Mouse (Mus musculus): ENCODE results near the gene Olfr1269. TPM values are rescaled to one million over a fixed set of nuclear protein-coding genes. Genes with fewer than 3 reads are reported as not detected.

The Olfr1269 gene
- not detected in 2 replicates for polyA plus RNA-seq (2015; fragmentation: Nextera tagmentation; extraction: Ambion mirVana)

GRCm38 (mm10) chr2:90121312-90121711 lies at the start of gene Olfr1269:
Olfr1269 (minus strand) TSS chr2:90121412.
- Histone ChIP-seq H3K27me3 (no peaks in the 10 kb centered on the region), H3K27ac (replicated peaks) (no peak within 1 kb of the TSS), H3K36me3 (no peaks in the 10 kb centered on the region), H3K4me2 (no peak within 1 kb of the TSS), H3K4me1 (replicated peaks) (no peaks in the 10 kb centered on the region), H3K4me3 (no peak within 1 kb of the TSS), H3K9ac (no peak within 1 kb of the TSS), H3K9me3 (no peaks in the 10 kb centered on the region)
- 86% methylated on average over 1 of the region's 1 CpGs for WGBS
- no peak for ATAC-seq (ENCODE audit: low read depth)

- ATAC-seq (ENCODE audit: low read depth): no peak
- no peaks in the 10 kb centered on the region for H3K36me3 ChIP-seq
- H3K4me2 ChIP-seq: no peak overlapping the region
- no peaks in the 10 kb centered on the region for H3K4me1 ChIP-seq (replicated peaks)
- no peak overlapping the region for H3K9ac ChIP-seq
- no peak overlapping the region for H3K27ac ChIP-seq (replicated peaks)
- 92% methylated on average over 9 of the region's 9 CpGs for WGBS
- no peaks in the 10 kb centered on the region for H3K9me3 ChIP-seq
- no peaks in the 10 kb centered on the region for H3K27me3 ChIP-seq
- H3K4me3 ChIP-seq: no peak overlapping the region
These were observed 32.7 kb upstream of the Olfr1269 start for GRCm38 (mm10) chr2:90153916-90154315.

DNA sequence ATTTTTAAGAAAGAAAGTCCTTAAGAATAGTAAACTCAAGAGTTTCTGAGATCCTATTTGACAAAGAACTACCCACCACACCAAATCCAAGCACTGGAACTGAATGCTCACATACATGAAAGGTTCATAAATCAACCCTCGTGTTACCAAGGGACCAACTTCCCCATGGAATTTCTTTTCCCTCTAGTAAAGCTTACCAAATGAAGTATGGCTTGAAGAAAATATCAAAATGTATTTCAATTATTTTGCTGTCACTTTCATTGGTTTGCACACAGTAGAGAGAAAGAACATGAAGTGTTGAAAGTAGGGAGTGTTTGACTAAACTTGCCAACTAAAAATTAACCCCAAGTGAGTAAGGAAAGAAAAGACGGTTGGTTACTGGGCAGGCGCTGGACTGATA lies 31.8 kb upstream of the Olfr1269 start, which contains the start of gene Olfr1270:
Gene Olfr1270 (minus strand): TSS at position 101 of the 400 bp plus-strand sequence.
- H3K4me3 ChIP-seq: no peak within 1 kb of the TSS
- no peak for ATAC-seq (ENCODE audit: low read depth)
- H3K4me1 ChIP-seq (replicated peaks): no peaks in the 10 kb centered on the region
- 86% methylated on average over 3 of the region's 3 CpGs for WGBS
- H3K27me3 ChIP-seq: no peaks in the 10 kb centered on the region
- H3K36me3 ChIP-seq: no peaks in the 10 kb centered on the region
- no peak within 1 kb of the TSS for H3K9ac ChIP-seq
- H3K27ac ChIP-seq (replicated peaks): no peak within 1 kb of the TSS
- H3K4me2 ChIP-seq: no peak within 1 kb of the TSS
- no peaks in the 10 kb centered on the region for H3K9me3 ChIP-seq

GRCm38 (mm10) chr2:90142196-90142595 lies 21.0 kb upstream of the Olfr1269 start, which contains the start of gene Olfr32:
Olfr32 (minus strand) TSS chr2:90142296.
- Histone ChIP-seq H3K4me1 (replicated peaks) (no peaks in the 10 kb centered on the region), H3K27me3 (no peaks in the 10 kb centered on the region), H3K4me2 (no peak within 1 kb of the TSS), H3K9ac (no peak within 1 kb of the TSS), H3K36me3 (no peaks in the 10 kb centered on the region), H3K4me3 (no peak within 1 kb of the TSS), H3K27ac (replicated peaks) (no peak within 1 kb of the TSS), H3K9me3 (no peaks in the 10 kb centered on the region)
- ATAC-seq (ENCODE audit: low read depth): no peak

- 85% methylated on average over 2 of the region's 2 CpGs for WGBS
- Histone ChIP-seq H3K4me2 (no peak overlapping the region), H3K9ac (no peak overlapping the region), H3K4me1 (replicated peaks) (no peaks in the 10 kb centered on the region), H3K4me3 (no peak overlapping the region), H3K27ac (replicated peaks) (no peak overlapping the region), H3K27me3 (no peaks in the 10 kb centered on the region), H3K9me3 (no peaks in the 10 kb centered on the region), H3K36me3 (no peaks in the 10 kb centered on the region)
- no peak for ATAC-seq (ENCODE audit: low read depth)
These were observed 51.1 kb downstream of the Olfr1269 start for GRCm38 (mm10) chr2:90070065-90070464.

Other genes starting within 250 kb of the Olfr1269 start
- gene Olfr1257, start 243.0 kb downstream of the Olfr1269 start, polyA plus RNA-seq (2015; fragmentation: Nextera tagmentation; extraction: Ambion mirVana): not detected in 2 replicates
- gene Olfr1258, start 194.1 kb downstream of the Olfr1269 start, polyA plus RNA-seq (2015; fragmentation: Nextera tagmentation; extraction: Ambion mirVana): not detected in 2 replicates
- gene Olfr1259, start 172.7 kb downstream of the Olfr1269 start, polyA plus RNA-seq (2015; fragmentation: Nextera tagmentation; extraction: Ambion mirVana): not detected in 2 replicates
- not detected in 2 replicates for gene Olfr1260, start 147.1 kb downstream of the Olfr1269 start, polyA plus RNA-seq (2015; fragmentation: Nextera tagmentation; extraction: Ambion mirVana)
- gene Olfr1261, start 130.2 kb downstream of the Olfr1269 start, polyA plus RNA-seq (2015; fragmentation: Nextera tagmentation; extraction: Ambion mirVana): not detected in 2 replicates
- not detected in 2 replicates for gene Olfr1262, start 121.3 kb downstream of the Olfr1269 start, polyA plus RNA-seq (2015; fragmentation: Nextera tagmentation; extraction: Ambion mirVana)
- not detected in 2 replicates for gene Olfr1263, start 109.3 kb downstream of the Olfr1269 start, polyA plus RNA-seq (2015; fragmentation: Nextera tagmentation; extraction: Ambion mirVana)
- gene Olfr1264, start 95.8 kb downstream of the Olfr1269 start, polyA plus RNA-seq (2015; fragmentation: Nextera tagmentation; extraction: Ambion mirVana): not detected in 2 replicates
- gene Olfr1265, start 86.1 kb downstream of the Olfr1269 start, polyA plus RNA-seq (2015; fragmentation: Nextera tagmentation; extraction: Ambion mirVana): not detected in 2 replicates
- gene Olfr140, start 57.8 kb downstream of the Olfr1269 start, polyA plus RNA-seq (2015; fragmentation: Nextera tagmentation; extraction: Ambion mirVana): not detected in 2 replicates
- not detected in 2 replicates for gene Olfr32, start 20.9 kb upstream of the Olfr1269 start, polyA plus RNA-seq (2015; fragmentation: Nextera tagmentation; extraction: Ambion mirVana)
- gene Olfr1270, start 31.7 kb upstream of the Olfr1269 start, polyA plus RNA-seq (2015; fragmentation: Nextera tagmentation; extraction: Ambion mirVana): not detected in 2 replicates
- not detected in 2 replicates for gene Olfr1506, start 103.1 kb upstream of the Olfr1269 start, polyA plus RNA-seq (2015; fragmentation: Nextera tagmentation; extraction: Ambion mirVana)
- gene Olfr142, start 136.2 kb upstream of the Olfr1269 start, polyA plus RNA-seq (2015; fragmentation: Nextera tagmentation; extraction: Ambion mirVana): not detected in 2 replicates
- gene Olfr1271, start 149.6 kb upstream of the Olfr1269 start, polyA plus RNA-seq (2015; fragmentation: Nextera tagmentation; extraction: Ambion mirVana): not detected in 2 replicates
- gene Olfr1272, start 171.4 kb upstream of the Olfr1269 start, polyA plus RNA-seq (2015; fragmentation: Nextera tagmentation; extraction: Ambion mirVana): not detected in 2 replicates
- 0.11 TPM in 1 of 2 replicates, not detected in the other for gene Gm13769, start 200.8 kb upstream of the Olfr1269 start, polyA plus RNA-seq (2015; fragmentation: Nextera tagmentation; extraction: Ambion mirVana)

Data from neural tube, embryonic 13.5 days (tissue).